Mouse (Mus musculus) v-Abl transformed pro-B cells (cell line): ENCODE results near the gene Zmym2.

Experiments used
- in situ Hi-C, 2 experiments: fragments of 400-800 bp; cut with MboI; formaldehyde crosslinking; loops; one replicate each; pipeline ENCODE4 v1.15.1; 2025; ENCODE audit not compliant: unreplicated experiment in 2 of 2

The Zmym2 gene

GRCm38 (mm10) chr14:56899656-56900055 is 13.2 kb downstream of the Zmym2 start:
- in situ Hi-C loops = loop anchor here in 1 of 2 experiments (25.0 kb wide), 1 partner anchor 963 kb away; no protein-coding TSS in a partner anchor

GRCm38 (mm10) chr14:56903039-56903438 is 16.6 kb downstream of the Zmym2 start:
- in situ Hi-C loops = no loop called here

- in situ Hi-C loops = no loop called here
These were observed 19.2 kb downstream of the Zmym2 start for GRCm38 (mm10) chr14:56905696-56906095.

GRCm38 (mm10) chr14:56918532-56918931 is 32.1 kb downstream of the Zmym2 start:
- in situ Hi-C loops = loop anchor here in 1 of 2 experiments (10.0 kb wide), 1 partner anchor 324 kb away; no protein-coding TSS in a partner anchor

GRCm38 (mm10) chr14:56935481-56935880 is 49.0 kb downstream of the Zmym2 start:
- in situ Hi-C loops = loop anchor here in 1 of 2 experiments (25.0 kb wide), 1 partner anchor 298 kb away; no protein-coding TSS in a partner anchor

- in situ Hi-C loops = loop anchor here in 1 of 2 experiments (25.0 kb wide), 1 partner anchor 303 kb away; no protein-coding TSS in a partner anchor
These were observed 53.5 kb downstream of the Zmym2 start for GRCm38 (mm10) chr14:56939903-56940302.

GRCm38 (mm10) chr14:56952928-56953327 is 66.5 kb downstream of the Zmym2 start:
- in situ Hi-C loops = no loop called here

- in situ Hi-C loops = no loop called here
These were observed 67.9 kb downstream of the Zmym2 start for GRCm38 (mm10) chr14:56954393-56954792.

- in situ Hi-C loops = loop anchor here in 1 of 2 experiments (10.0 kb wide), 1 partner anchor 101 kb away; no protein-coding TSS in a partner anchor
These were observed 77.7 kb downstream of the Zmym2 start for GRCm38 (mm10) chr14:56963969-56964734.

GRCm38 (mm10) chr14:56969653-56970052 is 83.2 kb downstream of the Zmym2 start:
- in situ Hi-C loops = loop anchor here (5.0 to 10.0 kb wide), 2 partner anchors 93 to 95 kb away; no protein-coding TSS in a partner anchor

- in situ Hi-C loops = loop anchor here in 1 of 2 experiments (5.0 kb wide), 1 partner anchor 92 kb away; no protein-coding TSS in a partner anchor
These were observed 83.7 kb downstream of the Zmym2 start for GRCm38 (mm10) chr14:56970160-56970559.

GRCm38 (mm10) chr14:56978045-56978655 is 91.7 kb downstream of the Zmym2 start:
- in situ Hi-C loops = no loop called here

GRCm38 (mm10) chr14:56988621-56989020 is 102.2 kb downstream of the Zmym2 start:
- in situ Hi-C loops = no loop called here
